ENCODE assay signal across 23 mouse cellular contexts in genomic region chr2:27564694-27565093, GRCm38 (mm10). TPM values are rescaled to one million over a fixed set of nuclear protein-coding genes. Genes with fewer than 3 reads are reported as not detected.
DNase-seq lines count a peak whose midpoint lies in the region; ATAC-seq lines count a peak whose summit lies in the region.
"Had no signal": no experiment of that assay in that cellular context is flagged by ENCODE, and none has a peak within 500 bp of the region (broad histone marks: within the 10 kb centered on the region; RNA-seq: fewer than 3 reads in every experiment).

No protein-coding gene starts in this region.

- DNase-seq in heart, adult 11 months: peak; percentile 71
- DNase-seq in heart, adult 9 months (ENCODE audit: low spot score in 2 of 2): no peak
- no peak for DNase-seq in lung, postnatal 36 days
- DNase-seq in limb, embryonic 10.5 days (ENCODE audit: low spot score): no peak
- no peak for DNase-seq in gastrocnemius, postnatal 10 days
- DNase-seq: adrenal gland, postnatal 10 days; adrenal gland, postnatal 36 days; cerebellum, adult 18-20 months; cerebellum, adult 9-10 months; forebrain, postnatal 0 days; gastrocnemius, adult 2 months; gastrocnemius, postnatal 25 days; heart, adult 2 months had no signal

- H3K27me3 ChIP-seq in lung, embryonic 16.5 days (ENCODE audit: control insufficient read depth, insufficient read depth, low read depth, low read length): no peaks in the 10 kb centered on the region
- H3K27me3 ChIP-seq in limb, embryonic 10.5 days (ENCODE audit: low read depth, poor library complexity, severe bottlenecking): no peaks in the 10 kb centered on the region; the same call in 1 of the 2 replicates
- H3K27me3 ChIP-seq: embryonic facial prominence, embryonic 12.5 days; embryonic facial prominence, embryonic 15.5 days; Patski had no signal

- 81% methylated on average over 4 of the region's 4 CpGs for WGBS in lung, embryonic 16.5 days
- 94% methylated on average over 4 of the region's 4 CpGs for WGBS in limb, embryonic 10.5 days

- H3K36me3 ChIP-seq in lung, embryonic 16.5 days (ENCODE audit: control insufficient read depth, insufficient read depth, low read length): no peaks in the 10 kb centered on the region
- H3K36me3 ChIP-seq in limb, embryonic 10.5 days: no peaks in the 10 kb centered on the region
- H3K36me3 ChIP-seq: embryonic facial prominence, embryonic 12.5 days; embryonic facial prominence, embryonic 15.5 days; G1E; hindbrain, embryonic 12.5 days had no signal

- H3K4me2 ChIP-seq in lung, embryonic 16.5 days (ENCODE audit: low read depth, low read length): no peak overlapping the region
- H3K4me2 ChIP-seq: embryonic facial prominence, embryonic 12.5 days; embryonic facial prominence, embryonic 15.5 days; heart, embryonic 11.5 days; hindbrain, embryonic 12.5 days had no signal

- H3K27ac ChIP-seq in lung, embryonic 16.5 days (ENCODE audit: low read length): no peak overlapping the region
- peak overlapping the region; percentile 42; the same call in 1 of the 2 replicates for H3K27ac ChIP-seq in limb, embryonic 10.5 days
- H3K27ac ChIP-seq: embryonic facial prominence, embryonic 12.5 days; embryonic facial prominence, embryonic 15.5 days; gastrocnemius, adult 2 months; heart, adult 2 months; hindbrain, embryonic 12.5 days; hindbrain, postnatal 0 days had no signal

- no peaks in the 10 kb centered on the region for H3K9me3 ChIP-seq in lung, embryonic 16.5 days (ENCODE audit: control insufficient read depth, low read length)
- no peaks in the 10 kb centered on the region for H3K9me3 ChIP-seq in limb, embryonic 10.5 days (replicated peaks)
- H3K9me3 ChIP-seq: embryonic facial prominence, embryonic 12.5 days; embryonic facial prominence, embryonic 15.5 days; G1E; hindbrain, embryonic 12.5 days had no signal

- no peak overlapping the region for H3K4me3 ChIP-seq in lung, embryonic 16.5 days (ENCODE audit: low read length)
- no peak overlapping the region for H3K4me3 ChIP-seq in limb, embryonic 10.5 days
- H3K4me3 ChIP-seq: embryonic facial prominence, embryonic 12.5 days; embryonic facial prominence, embryonic 15.5 days; gastrocnemius, adult 2 months; heart, adult 2 months; hindbrain, embryonic 12.5 days had no signal

- H3K9ac ChIP-seq in lung, embryonic 16.5 days (ENCODE audit: low read length): peak overlapping the region; percentile 8; the same call in 1 of the 2 replicates
- H3K9ac ChIP-seq: embryonic facial prominence, embryonic 12.5 days; embryonic facial prominence, embryonic 15.5 days; forebrain, postnatal 0 days; hindbrain, embryonic 12.5 days had no signal

- ATAC-seq in lung, embryonic 16.5 days (ENCODE audit: low read depth): no peak
- ATAC-seq: forebrain, embryonic 14.5 days; forebrain, postnatal 0 days; inflammation-experienced regulatory T-cells, adult 6 months; Patski had no signal

- H3K4me1 ChIP-seq in lung, embryonic 16.5 days (replicated peaks; ENCODE audit: control insufficient read depth, insufficient read depth, low read length): peaks cover 11% of the 10 kb centered on the region; the same call in 1 of the 2 replicates
- peaks cover 39% of the 10 kb centered on the region for H3K4me1 ChIP-seq in limb, embryonic 10.5 days

RNA-seq across cellular contexts. Expression of gene Wdr5, which starts 49.7 kb away (rescaled TPM):
- polyA plus RNA-seq in lung, embryonic 16.5 days (2015; fragmentation: Nextera tagmentation; extraction: Ambion mirVana): 49.8 and 53.0 TPM in 2 replicates
- 94.0 and 95.2 TPM in 2 replicates for polyA plus RNA-seq in limb, embryonic 10.5 days (2016; fragmentation: Nextera tagmentation; extraction: Ambion mirVana)
- 10 to 100 TPM; 27.4 to 27.8 TPM for total RNA-seq in gastrocnemius, postnatal 10 days (2021)

RNA-seq across cellular contexts. Expression of gene Brd3, which starts 57.2 kb away (rescaled TPM):
- 84.9 and 99.0 TPM in 2 replicates for polyA plus RNA-seq in lung, embryonic 16.5 days (2015; fragmentation: Nextera tagmentation; extraction: Ambion mirVana)
- 188 and 193 TPM in 2 replicates for polyA plus RNA-seq in limb, embryonic 10.5 days (2016; fragmentation: Nextera tagmentation; extraction: Ambion mirVana)
- total RNA-seq in gastrocnemius, postnatal 10 days (2021): 10 to 100 TPM; 52.3 to 53.6 TPM
